Mouse (Mus musculus) C2C12 (cell line): ENCODE data around the gene Grm7. TPM values are rescaled to one million over a fixed set of nuclear protein-coding genes. Genes with fewer than 3 reads are reported as not detected.
A peak's percentile ranks its signal among the peaks of the same experiment; 100 is the strongest.

Experiments used
- H3K27me3 ChIP-seq: one replicate; pipeline ENCODE4 v1.6.1; 2011; ENCODE audit not compliant: control insufficient read depth, insufficient read depth, insufficient read length
- H3K36me3 ChIP-seq: one replicate; pipeline ENCODE4 v1.6.1; 2011; ENCODE audit not compliant: control insufficient read depth, insufficient read depth
- H3K4me3 ChIP-seq: one replicate; pipeline ENCODE4 v1.5.1; 2011; ENCODE audit warnings: mild to moderate bottlenecking, control low read depth; ENCODE audit not compliant: poor library complexity, insufficient read depth, severe bottlenecking
- H3K79me2 ChIP-seq: one replicate; pipeline ENCODE4 v1.6.1; 2011; ENCODE audit not compliant: control insufficient read depth, insufficient read depth
- H3K79me3 ChIP-seq: one replicate; pipeline ENCODE4 v1.6.1; 2011; ENCODE audit warnings: low read depth, control low read depth
- H3ac ChIP-seq: one replicate; pipeline ENCODE3; 2011; ENCODE audit warnings: low read depth; ENCODE audit not compliant: control insufficient read depth, insufficient read length
- CEBPB ChIP-seq: IDR thresholded peaks from one replicate; pipeline ENCODE4 v1.6.1; 2011; ENCODE audit warnings: low read depth, mild to moderate bottlenecking, control low read depth, moderate library complexity
- CTCF ChIP-seq: IDR thresholded peaks from one replicate; pipeline ENCODE4 v1.5.1; 2011; ENCODE audit not compliant: control insufficient read depth, insufficient read depth, insufficient read length
- FOSL1 ChIP-seq: IDR thresholded peaks from one replicate; pipeline ENCODE4 v1.8.0; 2011; ENCODE audit warnings: mild to moderate bottlenecking, low read length; ENCODE audit not compliant: poor library complexity, insufficient read depth, severe bottlenecking
- MAX ChIP-seq: IDR thresholded peaks from one replicate; pipeline ENCODE4 v1.6.1; 2011; ENCODE audit warnings: mild to moderate bottlenecking, control low read depth
- MYOD1 ChIP-seq: IDR thresholded peaks from one replicate; pipeline ENCODE4 v1.6.1; 2011; ENCODE audit warnings: low read depth; ENCODE audit not compliant: control insufficient read depth, insufficient read length
- MYOG ChIP-seq: IDR thresholded peaks from one replicate; pipeline ENCODE4 v1.6.1; 2011; ENCODE audit not compliant: control insufficient read depth, insufficient read length; ENCODE audit errors: extremely low read depth
- USF1 ChIP-seq: IDR thresholded peaks from one replicate; pipeline ENCODE4 v1.6.1; 2011; ENCODE audit warnings: low read depth, mild to moderate bottlenecking, control low read depth, moderate library complexity
- polyA plus RNA-seq: library from polyadenylated mRNA; unstranded; fragments of >200 nt; fragmentation: generic; extraction: Trizol; gene quantifications from one replicate; pipeline ENCODE4 v1.2.1, GENCODE M21; 2012; ENCODE audit warnings: missing spikeins

The Grm7 gene
- polyA plus RNA-seq, 1 experiment, result 0.78 TPM

DNA sequence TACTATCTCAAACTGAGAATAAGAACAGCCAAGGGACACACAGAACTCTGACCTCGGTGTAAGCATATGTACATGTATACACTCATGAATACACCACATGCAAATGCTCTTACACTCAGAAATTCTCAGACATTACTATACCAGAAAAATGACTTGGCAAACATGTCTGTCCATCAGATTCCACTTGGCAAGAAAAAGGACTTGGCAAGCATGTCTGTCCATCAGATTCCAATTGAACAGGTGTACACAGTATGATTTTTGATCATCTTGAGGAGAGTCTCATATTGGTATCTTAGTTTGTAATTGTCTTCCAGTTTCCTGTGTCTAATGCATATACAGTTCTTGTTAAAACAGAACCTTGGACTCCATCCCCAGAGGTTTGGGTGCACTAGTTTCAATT, 19.1 kb downstream of the Grm7 start:
- TF ChIP-seq MAX (no peak), USF1 (no peak), CEBPB (no peak), CTCF (no peak), MYOD1 (no peak), MYOG (no peak), FOSL1 (no peak)
- H3K79me2 ChIP-seq, result no peaks in the 10 kb centered on the region
- H3K79me3 ChIP-seq, result no peaks in the 10 kb centered on the region
- no peak overlapping the region for H3ac ChIP-seq
- H3K36me3 ChIP-seq, result no peaks in the 10 kb centered on the region
- no peaks in the 10 kb centered on the region for H3K27me3 ChIP-seq
- H3K4me3 ChIP-seq, result no peak overlapping the region

DNA sequence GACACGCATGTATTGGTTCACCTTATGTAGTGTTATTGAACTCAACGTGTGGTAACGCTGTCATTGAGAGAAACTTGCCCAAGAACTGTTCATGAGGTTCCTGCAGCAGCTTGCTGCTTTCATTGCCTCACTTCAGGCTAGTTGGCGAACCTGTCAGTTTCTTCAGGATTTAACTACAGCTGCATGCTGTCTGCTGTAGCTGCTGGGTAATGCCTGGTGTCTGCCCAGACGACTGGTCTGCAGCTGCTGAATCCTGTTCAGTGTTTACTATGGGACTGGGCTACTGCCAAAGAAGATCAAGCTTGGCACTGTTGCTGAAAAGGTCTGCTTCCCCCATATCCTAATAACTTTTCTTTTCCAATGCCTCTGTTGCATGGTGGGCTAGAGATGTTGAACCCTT, 23.1 kb downstream of the Grm7 start:
- Histone ChIP-seq H3K79me2 (no peaks in the 10 kb centered on the region), H3K79me3 (no peaks in the 10 kb centered on the region), H3K36me3 (no peaks in the 10 kb centered on the region), H3K4me3 (no peak overlapping the region), H3K27me3 (no peaks in the 10 kb centered on the region), H3ac (no peak overlapping the region)
- no peak for TF ChIP-seq CTCF
- no peak for TF ChIP-seq CEBPB
- TF ChIP-seq MYOG, result no peak
- no peak for TF ChIP-seq USF1
- TF ChIP-seq MAX, result no peak
- no peak for TF ChIP-seq FOSL1
- TF ChIP-seq MYOD1, result no peak

DNA sequence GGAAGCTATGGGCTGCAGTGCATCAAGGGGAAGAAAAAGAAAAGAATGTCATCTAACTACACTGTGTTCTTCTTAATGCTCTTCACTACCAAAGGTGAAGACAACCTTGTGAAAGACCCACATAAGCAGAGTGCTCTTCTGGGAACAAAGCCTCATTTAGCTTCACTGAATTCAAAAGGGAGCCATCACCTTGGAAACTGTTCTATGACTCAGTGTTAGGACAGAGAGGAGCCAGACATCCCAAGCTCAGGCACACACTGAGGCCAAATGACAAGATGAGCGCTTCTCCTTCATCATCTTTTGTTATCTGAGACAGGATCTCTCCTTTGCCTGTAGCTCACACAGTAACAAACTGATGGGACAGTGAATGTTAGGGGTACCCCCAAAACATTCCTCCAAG, 45.6 kb downstream of the Grm7 start:
- Histone ChIP-seq H3K79me3 (no peaks in the 10 kb centered on the region), H3K4me3 (no peak overlapping the region), H3K79me2 (no peaks in the 10 kb centered on the region), H3ac (no peak overlapping the region), H3K36me3 (no peaks in the 10 kb centered on the region), H3K27me3 (no peaks in the 10 kb centered on the region)
- no peak for TF ChIP-seq MYOD1
- no peak for TF ChIP-seq MYOG
- TF ChIP-seq USF1, result no peak
- TF ChIP-seq CTCF, result no peak
- TF ChIP-seq FOSL1, result no peak
- no peak for TF ChIP-seq CEBPB
- no peak for TF ChIP-seq MAX

GRCm38 (mm10) chr6:110709763-110710162, 64.4 kb downstream of the Grm7 start:
- peak; percentile 18 for TF ChIP-seq FOSL1
- peak; percentile 97 for TF ChIP-seq MYOD1
- TF ChIP-seq MAX, result peak; percentile 13
- peak; percentile 15 for TF ChIP-seq CEBPB
- no peak for TF ChIP-seq MYOG
- TF ChIP-seq USF1, result no peak
- Histone ChIP-seq H3K79me3 (no peaks in the 10 kb centered on the region), H3K4me3 (no peak overlapping the region), H3K36me3 (no peaks in the 10 kb centered on the region), H3K27me3 (no peaks in the 10 kb centered on the region), H3K79me2 (no peaks in the 10 kb centered on the region), H3ac (no peak overlapping the region)

GRCm38 (mm10) chr6:110714943-110715342, 69.6 kb downstream of the Grm7 start:
- Histone ChIP-seq H3ac (no peak overlapping the region), H3K79me2 (no peaks in the 10 kb centered on the region)
- no peak for TF ChIP-seq MAX
- no peak for TF ChIP-seq CTCF
- no peak for TF ChIP-seq MYOD1
- no peak for TF ChIP-seq CEBPB
- no peak for TF ChIP-seq MYOG
- no peak for TF ChIP-seq FOSL1
- no peak for TF ChIP-seq USF1

DNA sequence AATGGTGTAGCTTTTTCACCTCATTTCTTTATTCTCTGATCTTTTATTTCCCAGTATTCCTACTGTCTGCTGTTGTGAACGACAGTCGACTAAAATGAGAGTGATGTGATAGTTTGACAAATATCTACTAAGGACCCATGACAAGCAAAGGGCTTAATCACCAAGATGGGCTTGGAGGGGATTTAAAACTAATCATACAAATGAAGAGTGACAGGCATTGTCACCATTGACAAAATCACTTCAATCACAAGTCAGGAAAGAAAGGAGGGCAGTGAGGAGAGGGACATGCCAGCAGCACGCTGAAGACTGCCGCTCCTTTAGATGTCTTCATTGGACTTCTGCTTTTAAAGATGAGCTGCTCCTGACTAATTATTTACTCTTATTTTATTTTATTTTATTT, 78.0 kb downstream of the Grm7 start:
- H3K4me3 ChIP-seq, result no peak overlapping the region
- no peaks in the 10 kb centered on the region for H3K36me3 ChIP-seq
- no peaks in the 10 kb centered on the region for H3K79me2 ChIP-seq
- TF ChIP-seq CEBPB, result no peak
- no peak for TF ChIP-seq CTCF
- TF ChIP-seq MYOD1, result no peak
- TF ChIP-seq USF1, result no peak
- TF ChIP-seq FOSL1, result no peak
- TF ChIP-seq MAX, result no peak
- no peak for TF ChIP-seq MYOG
- no peaks in the 10 kb centered on the region for H3K79me3 ChIP-seq
- H3ac ChIP-seq, result no peak overlapping the region
- no peaks in the 10 kb centered on the region for H3K27me3 ChIP-seq

More at GRCm38 (mm10) chr6:110714943-110715342, 69.6 kb downstream of the Grm7 start:
- Histone ChIP-seq H3K27me3 (no peaks in the 10 kb centered on the region), H3K4me3 (no peak overlapping the region), H3K36me3 (no peaks in the 10 kb centered on the region), H3K79me3 (no peaks in the 10 kb centered on the region)
